Comparison of ENCODE assay signal across 17 mouse cellular contexts in the genomic region with DNA sequence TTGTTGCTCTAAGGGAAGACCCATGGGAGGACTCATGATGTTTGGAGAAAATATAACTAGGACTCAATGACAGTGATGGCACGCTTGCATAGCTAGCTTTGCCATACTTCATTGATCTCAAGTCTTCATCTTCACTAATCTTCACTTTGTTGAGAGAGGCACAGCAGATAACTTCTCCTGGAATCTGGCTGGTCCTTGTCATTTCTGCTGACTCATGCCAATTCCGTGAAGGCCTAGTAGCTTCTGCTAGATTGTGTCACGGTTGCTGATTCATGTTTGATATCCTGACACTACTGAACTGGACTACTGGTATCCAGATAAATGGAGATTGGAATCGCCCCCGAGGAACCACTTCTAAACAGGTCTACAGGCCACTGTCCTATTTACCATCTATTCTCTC. TPM values are rescaled to one million over a fixed set of nuclear protein-coding genes. Genes with fewer than 3 reads are reported as not detected.
"Had no signal": no experiment of that assay in that cellular context is flagged by ENCODE, and none has a peak within 500 bp of the region (broad histone marks: within the 10 kb centered on the region; RNA-seq: fewer than 3 reads in every experiment).

No protein-coding gene starts in this region.

- H3K9me3 ChIP-seq: limb, embryonic 12.5 days; limb, embryonic 15.5 days had no signal

- H3K4me2 ChIP-seq: limb, embryonic 12.5 days; limb, embryonic 15.5 days; liver, embryonic 11.5 days; lung, embryonic 14.5 days had no signal

- H3K4me3 ChIP-seq: layer of hippocampus, adult 2 months; limb, embryonic 12.5 days; limb, embryonic 15.5 days had no signal

- H3K36me3 ChIP-seq: limb, embryonic 12.5 days; limb, embryonic 15.5 days had no signal

- H3K27me3 ChIP-seq: limb, embryonic 15.5 days had no signal

- H3K27ac ChIP-seq: kidney, postnatal 0 days; layer of hippocampus, adult 2 months; limb, embryonic 12.5 days; limb, embryonic 15.5 days; liver, embryonic 14.5 days; macrophage; stomach, postnatal 0 days had no signal

- DNase-seq: kidney, postnatal 25 days; left cerebral cortex, postnatal 4 days; liver, postnatal 0 days; midbrain, embryonic 14.5 days; thymus, adult 2 months; thymus, postnatal 14 days; thymus, postnatal 4 days had no signal

- H3K9ac ChIP-seq: limb, embryonic 12.5 days; limb, embryonic 15.5 days; liver, embryonic 14.5 days; liver, postnatal 0 days; lung, embryonic 14.5 days had no signal

- ATAC-seq: liver, postnatal 0 days; lung, postnatal 0 days had no signal

RNA-seq across cellular contexts. Expression of a gene that starts 47.4 kb away (rescaled TPM):
- polyA plus RNA-seq: macrophage had no signal
